Mouse (Mus musculus) CH12.LX (cell line): ENCODE measurements around the gene Maml1.

Experiments
- CTCF ChIP-seq, 2 experiments: IDR thresholded peaks in 1 of 2; conservative IDR thresholded peaks in 1 of 2; 2 replicates each; pipeline ENCODE4 v1.5.1; 2011 to 2012; ENCODE audit warnings: low read depth in 2 of 2, low read length in 2 of 2, improper control_type of control experiment in 1 of 2, inconsistent platforms in 1 of 2, mild to moderate bottlenecking in 1 of 2, moderate library complexity in 1 of 2
- HCFC1 ChIP-seq: IDR thresholded peaks from 2 replicates; pipeline ENCODE4 v1.6.1; 2012; ENCODE audit warnings: low read depth, mild to moderate bottlenecking, inconsistent platforms, low read length, improper control_type of control experiment
- POLR2AphosphoS2 ChIP-seq: IDR thresholded peaks from 2 replicates; pipeline ENCODE4 v1.6.1; 2011; ENCODE audit warnings: low read depth, low read length, improper control_type of control experiment
- SMC3 ChIP-seq: IDR thresholded peaks from 2 replicates; pipeline ENCODE4 v1.6.1; 2011; ENCODE audit warnings: low read depth, low read length, improper control_type of control experiment
- TCF12 ChIP-seq: IDR thresholded peaks from 2 replicates; pipeline ENCODE4 v1.6.1; 2014; ENCODE audit warnings: low read depth, mild to moderate bottlenecking, inconsistent platforms, low read length, improper control_type of control experiment

DNA sequence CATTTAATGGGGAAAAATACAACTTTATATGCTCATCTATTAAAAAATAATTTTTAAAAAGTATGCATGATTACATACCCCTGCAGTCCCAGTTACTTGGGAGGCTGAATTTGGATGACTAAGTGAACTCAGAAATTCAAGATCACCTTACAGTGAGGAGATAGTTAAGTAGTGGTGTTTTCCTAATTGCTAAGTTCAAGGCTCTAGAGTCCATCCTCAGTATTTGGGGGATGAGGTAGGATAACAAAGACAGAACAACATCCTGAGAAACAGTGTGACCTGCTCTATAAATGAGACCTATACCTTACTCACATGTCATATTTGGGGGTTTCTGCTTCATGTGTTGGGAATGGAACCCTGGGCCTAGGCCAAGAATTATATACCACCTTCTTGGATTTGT is 30.2 kb upstream of the Maml1 start:
- no peak for TF ChIP-seq POLR2AphosphoS2
- TF ChIP-seq TCF12, result no peak
- TF ChIP-seq CTCF (conservative IDR thresholded peaks at IDR 0.05 in 1 of 2, IDR thresholded peaks at IDR 0.05 in 1 of 2; ENCODE audit: low read depth in 2 of 2, low read length in 2 of 2), result no peak
- no peak for TF ChIP-seq SMC3
- no peak for TF ChIP-seq HCFC1
